Mouse (Mus musculus): ENCODE measurements at regions not wholly inside any gene's neighbourhood (a gene's known extent, or its start where the extent isn't known, plus 50 kb on each side); places are given as distances from the start of the nearest gene placed in this dataset.

DNA sequence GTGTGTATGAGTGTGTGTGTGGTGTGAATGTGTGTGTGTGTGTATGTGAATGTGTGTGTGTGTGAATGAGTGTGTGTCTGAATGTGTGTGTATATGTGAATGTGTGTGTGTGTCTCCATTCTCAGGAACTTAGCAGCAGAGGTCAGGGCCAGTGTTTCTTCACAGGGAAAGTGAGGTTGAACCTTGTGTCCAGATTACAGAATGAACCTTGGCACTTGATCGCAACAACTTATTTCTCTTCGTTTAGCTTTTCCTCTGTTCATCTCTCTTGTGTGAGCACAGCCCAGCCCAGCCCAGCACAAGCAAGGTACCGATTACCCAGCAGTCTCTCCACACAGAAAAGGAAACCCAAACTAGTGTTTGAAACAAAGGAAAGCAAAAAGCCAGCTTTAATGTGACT, 249.7 kb downstream of the Foxo1 start:
- TF ChIP-seq GATA1 (IDR thresholded peaks at IDR 0.05; ENCODE audit: borderline replicate concordance, low read length) (no peak), CTCF (IDR thresholded peaks at IDR 0.05; ENCODE audit: low read depth, low read length) (no peak), GATA2 (IDR thresholded peaks at IDR 0.05; ENCODE audit: borderline replicate concordance, low read depth, low read length) (no peak)
